Comparison of ENCODE assay signal across 11 mouse cellular contexts in genomic region chr7:83556488-83556887, GRCm38 (mm10).
"Had no signal": no experiment of that assay in that cellular context is flagged by ENCODE, and none has a peak within 500 bp of the region (broad histone marks: within the 10 kb centered on the region; RNA-seq: fewer than 3 reads in every experiment).

No protein-coding gene starts in this region.

- H3K27ac ChIP-seq: kidney, postnatal 0 days; limb, embryonic 13.5 days; liver, embryonic 14.5 days; midbrain, embryonic 13.5 days; neural tube, embryonic 12.5 days; stomach, postnatal 0 days had no signal

- DNase-seq: kidney, adult 18-20 months; left cerebral cortex, postnatal 4 days; lung, adult 18-20 months; lung, postnatal 14 days; thymus, postnatal 14 days had no signal

- H3K4me1 ChIP-seq: limb, embryonic 13.5 days; neural tube, embryonic 12.5 days had no signal

- H3K27me3 ChIP-seq: limb, embryonic 13.5 days; midbrain, embryonic 13.5 days; neural tube, embryonic 12.5 days had no signal

- ATAC-seq: midbrain, embryonic 13.5 days had no signal

- H3K36me3 ChIP-seq: limb, embryonic 13.5 days; midbrain, embryonic 13.5 days; neural tube, embryonic 12.5 days had no signal

- H3K4me2 ChIP-seq: limb, embryonic 13.5 days; midbrain, embryonic 13.5 days; neural tube, embryonic 12.5 days had no signal

- H3K9ac ChIP-seq: limb, embryonic 13.5 days; liver, embryonic 14.5 days; midbrain, embryonic 13.5 days; neural tube, embryonic 12.5 days had no signal

- H3K4me3 ChIP-seq: limb, embryonic 13.5 days; midbrain, embryonic 13.5 days; neural tube, embryonic 12.5 days had no signal

- H3K9me3 ChIP-seq: limb, embryonic 13.5 days; midbrain, embryonic 13.5 days; neural tube, embryonic 12.5 days had no signal
